Mouse (Mus musculus) layer of hippocampus, adult 9-11 months (tissue): ENCODE data around the gene Gm10912.
A peak's percentile ranks its signal among the peaks of the same experiment; 100 is the strongest.
"Not testable (repeated sequence)": the region's sequence is repeated elsewhere in the genome, so short reads cannot be mapped to it uniquely, and the experiment has no call there.

ENCODE experiments used
- DNase-seq: peaks from one replicate; pipeline ENCODE4 v3.0.0; 2022

The Gm10912 gene

GRCm38 (mm10) chr2:104065526-104065925 is at the start of gene Gm10912:
TSS of gene Gm10912 (plus strand) at chr2:104065826.
- DNase-seq = not testable (repeated sequence)

- DNase-seq = no peak
These were observed 42.5 kb upstream of the Gm10912 start for GRCm38 (mm10) chr2:104023096-104023495.

- no peak for DNase-seq
These were observed 41.0 kb upstream of the Gm10912 start for GRCm38 (mm10) chr2:104024656-104025055.

- DNase-seq = peak; percentile 83
These were observed 38.0 kb upstream of the Gm10912 start, which contains the start of gene Fbxo3 for GRCm38 (mm10) chr2:104027458-104028138. TSS of gene Fbxo3 (plus strand) at chr2:104027721.

- peak; percentile 16 for DNase-seq
These were observed 37.4 kb upstream of the Gm10912 start, which contains the start of gene 4931422A03Rik for GRCm38 (mm10) chr2:104028139-104028723. TSS of gene 4931422A03Rik (minus strand) at chr2:104028361.

GRCm38 (mm10) chr2:104029074-104029473 is 36.6 kb upstream of the Gm10912 start:
- no peak for DNase-seq

GRCm38 (mm10) chr2:104030381-104030780 is 35.2 kb upstream of the Gm10912 start:
- no peak for DNase-seq

- DNase-seq = no peak
These were observed 33.6 kb upstream of the Gm10912 start for GRCm38 (mm10) chr2:104032056-104032455.

- DNase-seq = peak; percentile 68
These were observed 30.7 kb upstream of the Gm10912 start for GRCm38 (mm10) chr2:104034832-104035472.

- no peak for DNase-seq
These were observed 30.0 kb upstream of the Gm10912 start for GRCm38 (mm10) chr2:104035595-104035994.

- no peak for DNase-seq
These were observed 29.3 kb upstream of the Gm10912 start for GRCm38 (mm10) chr2:104036316-104036715.

- no peak for DNase-seq
These were observed 27.4 kb upstream of the Gm10912 start for GRCm38 (mm10) chr2:104038236-104038635.

GRCm38 (mm10) chr2:104041632-104042031 is 24.0 kb upstream of the Gm10912 start:
- DNase-seq = no peak

- DNase-seq = no peak
These were observed 22.9 kb upstream of the Gm10912 start for GRCm38 (mm10) chr2:104042766-104043165.

GRCm38 (mm10) chr2:104043624-104044478 is 21.8 kb upstream of the Gm10912 start:
- DNase-seq = no peak

GRCm38 (mm10) chr2:104044479-104045080 is 21.0 kb upstream of the Gm10912 start:
- no peak for DNase-seq

GRCm38 (mm10) chr2:104058381-104058780 is 7.2 kb upstream of the Gm10912 start:
- no peak for DNase-seq

GRCm38 (mm10) chr2:104058954-104059353 is 6.7 kb upstream of the Gm10912 start:
- no peak for DNase-seq

GRCm38 (mm10) chr2:104059786-104060185 is 5.8 kb upstream of the Gm10912 start:
- no peak for DNase-seq

GRCm38 (mm10) chr2:104060996-104061395 is 4.6 kb upstream of the Gm10912 start:
- DNase-seq = no peak

- DNase-seq = no peak
These were observed 3.0 kb upstream of the Gm10912 start for GRCm38 (mm10) chr2:104062665-104063064.

- DNase-seq = no peak
These were observed 1.5 kb upstream of the Gm10912 start for GRCm38 (mm10) chr2:104064152-104064551.

- DNase-seq = not testable (repeated sequence)
These were observed 2.8 kb downstream of the Gm10912 start, which contains the start of gene Gm10799 for GRCm38 (mm10) chr2:104068450-104068849. TSS of gene Gm10799 (minus strand) at chr2:104068550.
